Mouse (Mus musculus) MEL-GATA-1-ER (cell line): ENCODE results near the gene Parp8.
A peak's percentile ranks its signal among the peaks of the same experiment; 100 is the strongest.

Source experiments
- DNase-seq: peaks from one replicate; pipeline ENCODE4 v3.0.0-alpha.2; 2012; ENCODE audit warnings: low read depth; ENCODE audit errors: extremely low read depth

Gene Parp8

DNA sequence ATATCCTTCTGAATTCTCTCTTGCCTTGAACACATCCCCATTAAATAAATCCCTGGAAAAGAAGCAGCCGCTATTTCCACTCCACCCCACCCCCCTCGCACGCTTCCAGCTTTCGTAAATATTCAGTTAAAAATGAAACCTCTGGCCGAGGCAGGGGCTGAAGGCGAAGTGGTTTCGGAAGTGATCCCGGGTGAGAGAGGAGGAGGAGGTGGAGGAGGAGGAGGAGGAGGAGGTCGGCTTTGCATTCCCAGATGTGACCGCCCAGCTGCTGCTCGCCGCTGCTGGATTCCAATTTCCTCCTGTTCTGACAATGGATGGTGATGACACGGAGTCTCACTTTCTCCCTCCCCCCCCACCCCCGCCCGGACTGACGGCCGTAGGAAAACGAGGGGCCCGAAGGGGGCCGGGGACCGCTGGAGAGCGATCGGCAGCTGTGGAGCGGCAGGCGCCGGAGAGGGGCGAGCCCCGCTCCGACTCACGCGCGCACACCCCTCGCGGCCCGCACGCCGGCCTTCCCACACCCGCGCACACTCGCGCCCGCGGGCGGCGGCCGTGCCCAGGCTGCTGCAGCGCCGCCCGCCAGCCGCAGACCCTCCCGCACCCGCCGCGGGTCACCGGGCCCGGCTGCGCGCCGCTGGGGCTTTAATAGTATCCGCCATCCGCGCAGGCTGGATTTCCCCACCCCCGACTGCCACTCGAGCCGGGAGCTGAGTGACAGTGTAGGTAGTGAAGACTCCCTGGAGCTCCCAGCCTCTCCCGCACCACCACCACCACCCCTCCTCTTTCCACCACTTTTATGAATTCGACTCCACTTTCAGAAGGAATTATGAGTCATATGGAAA, at the start of gene Parp8:
TSS of gene Parp8 (minus strand) at position 312 of the 842 bp plus-strand sequence.
- no peak for DNase-seq

DNA sequence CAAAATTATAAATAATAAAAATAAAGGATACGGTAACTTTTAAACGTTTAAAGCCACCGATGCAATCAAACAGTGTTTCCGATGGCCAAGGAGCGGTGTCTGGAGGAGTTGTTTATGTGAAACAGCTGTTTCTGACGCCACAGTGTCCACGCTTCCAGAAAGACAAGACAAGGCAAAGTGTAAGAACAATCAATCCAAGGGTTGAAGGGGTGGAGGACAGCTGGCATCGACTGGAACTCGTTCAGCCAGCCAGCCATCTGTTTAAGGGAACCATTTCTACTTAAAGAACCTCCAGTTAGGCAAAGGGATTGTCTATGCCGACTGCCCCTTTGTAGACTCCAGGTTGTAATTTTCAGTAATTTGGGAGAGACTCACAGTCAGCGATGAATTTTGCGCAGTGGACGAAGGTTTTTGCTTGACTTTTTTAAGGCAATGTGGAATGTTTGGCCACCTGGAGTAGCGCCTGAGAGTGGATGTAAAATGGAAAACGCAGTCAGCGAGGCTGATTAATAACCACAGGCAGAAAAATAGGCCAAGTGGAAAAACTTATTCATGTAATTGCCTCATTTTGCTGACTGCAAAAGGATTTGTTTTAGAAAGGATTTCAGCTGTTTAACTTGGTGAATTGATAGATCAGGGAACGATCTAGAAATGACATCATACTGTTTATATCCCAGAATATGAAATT, 37.4 kb upstream of the Parp8 start:
- DNase-seq = no peak

DNA sequence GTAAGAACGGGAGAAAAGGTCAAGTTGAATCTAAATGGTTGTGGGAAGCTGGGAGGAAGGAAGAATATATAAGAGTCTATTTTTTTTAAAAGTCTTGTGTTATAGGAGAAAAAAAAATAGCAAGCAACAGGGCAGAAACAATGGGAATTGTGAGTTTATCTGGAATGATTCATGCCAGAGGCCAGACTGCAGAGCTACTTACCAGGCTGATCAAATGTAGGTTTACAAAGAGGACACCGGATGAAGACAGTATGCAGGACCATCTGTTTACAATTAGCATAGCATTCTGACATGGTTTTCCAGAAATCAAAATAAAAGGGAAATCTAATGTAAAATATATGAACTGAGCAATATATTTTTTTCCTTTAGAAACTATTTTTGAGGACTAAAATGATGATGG, 31.1 kb upstream of the Parp8 start:
- no peak for DNase-seq

DNA sequence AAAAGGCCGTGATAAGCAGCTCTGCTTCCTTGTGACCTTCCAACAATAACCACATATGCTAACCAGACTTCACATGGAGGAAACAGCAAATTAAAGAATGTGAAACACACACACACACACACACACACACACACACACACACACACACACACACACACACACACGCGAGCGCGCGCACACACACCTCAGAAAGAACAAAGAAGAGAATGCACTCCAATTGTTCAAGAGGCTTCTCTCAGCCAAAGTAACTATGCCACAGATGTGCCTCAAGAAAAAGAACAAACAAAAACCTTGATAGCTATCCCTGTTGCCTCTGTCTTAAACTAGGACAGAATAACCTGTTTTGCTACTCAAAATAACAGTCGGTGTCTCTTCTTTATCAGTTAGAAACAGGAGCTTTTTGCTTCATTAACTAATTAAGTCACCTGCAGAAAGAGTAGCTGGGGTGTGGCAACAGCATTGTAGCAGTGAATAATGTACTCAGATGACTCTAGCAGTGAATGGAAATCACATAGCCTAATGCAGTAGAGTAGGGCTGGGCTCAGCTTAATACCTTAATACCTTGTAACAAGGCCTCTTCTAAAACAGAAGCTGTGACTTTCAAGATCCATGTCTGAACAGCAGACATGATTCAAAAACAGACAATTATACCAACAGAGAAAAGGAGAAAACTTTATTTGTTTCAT, 29.6 kb upstream of the Parp8 start:
- DNase-seq = no peak

DNA sequence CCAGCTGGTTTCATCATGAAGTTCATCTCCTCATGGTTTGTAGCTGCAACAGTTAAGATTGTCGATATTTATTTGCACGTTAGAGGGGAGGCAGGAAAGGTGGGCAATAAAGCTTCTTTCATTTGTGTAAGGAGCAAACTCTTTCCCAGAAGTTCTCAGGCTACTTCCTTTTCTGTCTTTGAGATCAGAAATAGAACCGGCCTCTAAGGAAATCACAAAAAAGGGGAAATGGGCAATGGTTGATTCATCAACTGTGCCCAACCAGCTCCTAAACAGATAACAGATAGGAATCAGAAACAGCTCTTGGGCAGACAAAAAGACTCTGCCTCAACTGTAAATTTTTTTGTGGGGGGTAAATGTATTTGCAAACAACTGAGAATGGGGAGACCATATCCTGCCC, 27.4 kb upstream of the Parp8 start:
- no peak for DNase-seq

DNA sequence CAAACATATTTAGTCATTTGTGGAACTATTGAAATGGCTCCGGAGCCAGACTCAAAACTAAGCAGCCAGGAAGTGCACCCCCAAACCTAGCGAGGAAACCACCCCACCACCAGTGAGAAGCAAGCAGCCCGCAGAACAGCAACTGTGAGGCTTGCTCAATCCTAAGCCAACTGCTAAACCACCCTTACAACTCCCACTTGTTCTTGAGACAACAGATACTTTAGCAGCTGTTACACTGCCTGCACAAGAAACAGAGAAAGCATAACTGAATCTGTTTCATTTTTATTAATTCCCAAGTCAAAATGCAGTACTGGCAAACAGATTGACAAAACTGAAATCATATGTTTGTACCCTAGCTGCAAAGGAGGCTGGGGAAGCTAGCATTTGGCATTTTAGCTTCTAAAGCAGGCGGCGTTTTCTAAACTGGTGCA, 23.2 kb upstream of the Parp8 start:
- no peak for DNase-seq

DNA sequence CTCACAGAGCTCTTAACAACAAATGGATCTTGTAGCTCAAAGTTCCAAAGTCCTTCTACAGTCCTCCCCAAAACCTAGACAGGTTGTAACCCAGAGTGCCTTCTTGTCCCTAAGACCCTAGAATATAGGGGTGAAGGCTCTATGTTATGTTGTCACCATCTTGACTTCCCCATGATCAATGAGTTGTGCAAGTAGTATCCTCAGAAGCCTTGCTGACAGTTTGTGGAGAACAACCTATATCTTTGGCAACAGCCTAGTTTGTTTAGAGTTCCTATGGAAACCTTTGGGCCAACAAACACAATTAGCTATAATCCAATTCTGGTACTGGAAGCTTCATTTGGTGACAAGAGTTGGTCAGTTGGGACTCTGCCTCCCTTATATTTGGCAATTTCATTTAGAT, 18.2 kb upstream of the Parp8 start:
- DNase-seq = no peak

DNA sequence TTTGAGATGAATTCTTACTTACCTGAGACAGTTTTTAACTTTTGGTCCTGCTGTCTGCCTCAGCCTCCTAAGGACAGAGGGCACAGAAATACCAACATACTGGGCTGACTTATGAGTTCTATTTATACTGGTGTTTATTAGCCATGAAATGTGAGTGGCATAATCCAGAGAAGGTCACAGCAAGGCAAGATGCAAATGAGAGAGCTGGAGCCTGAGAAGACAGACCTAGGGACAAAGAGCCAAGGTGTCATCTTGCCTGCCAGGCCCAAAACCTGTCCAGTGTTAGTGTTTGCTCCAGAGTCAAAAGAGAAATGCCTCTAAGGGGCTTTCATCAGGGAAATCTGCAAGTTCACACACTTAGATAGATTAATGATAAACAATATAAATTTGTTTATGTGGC, 15.7 kb upstream of the Parp8 start:
- DNase-seq = no peak

DNA sequence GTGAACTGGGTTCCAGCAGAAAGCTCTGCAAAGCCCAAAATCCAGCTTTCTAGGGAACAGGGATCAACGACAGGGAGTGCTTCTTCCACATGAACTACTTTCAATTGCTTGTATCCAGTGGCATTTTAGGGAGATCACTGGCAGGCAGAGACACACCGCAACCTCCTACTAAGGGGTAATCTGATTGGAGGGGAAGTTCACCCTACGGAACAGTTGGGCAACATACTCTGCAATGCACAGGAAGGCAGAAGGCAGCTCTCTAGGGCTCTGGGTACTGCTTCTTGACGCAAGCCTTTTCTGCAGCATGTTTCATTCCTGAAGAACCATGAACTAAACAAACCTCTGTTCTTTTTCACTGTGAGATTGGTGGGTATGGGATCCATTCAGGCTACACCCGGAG, 10.9 kb upstream of the Parp8 start:
- DNase-seq = no peak

DNA sequence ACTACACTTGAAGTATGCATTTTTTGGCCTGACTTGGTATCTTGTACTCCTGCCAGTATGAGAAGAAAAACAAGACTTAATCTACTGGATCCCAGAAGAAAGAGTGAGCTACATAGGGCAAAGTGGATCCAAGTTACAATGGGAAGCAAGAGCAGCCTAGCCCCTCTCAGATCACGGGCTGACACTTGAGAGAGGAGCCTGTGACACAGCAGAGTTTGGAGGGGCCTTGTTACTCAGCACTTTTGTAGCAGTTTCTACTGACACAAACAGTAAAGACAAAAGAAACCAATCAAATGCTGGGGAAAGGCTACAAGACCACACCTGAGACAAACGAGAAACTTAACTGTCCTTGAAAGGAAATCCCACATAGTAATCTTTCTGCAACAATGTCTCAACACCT, 9.8 kb upstream of the Parp8 start:
- no peak for DNase-seq

DNA sequence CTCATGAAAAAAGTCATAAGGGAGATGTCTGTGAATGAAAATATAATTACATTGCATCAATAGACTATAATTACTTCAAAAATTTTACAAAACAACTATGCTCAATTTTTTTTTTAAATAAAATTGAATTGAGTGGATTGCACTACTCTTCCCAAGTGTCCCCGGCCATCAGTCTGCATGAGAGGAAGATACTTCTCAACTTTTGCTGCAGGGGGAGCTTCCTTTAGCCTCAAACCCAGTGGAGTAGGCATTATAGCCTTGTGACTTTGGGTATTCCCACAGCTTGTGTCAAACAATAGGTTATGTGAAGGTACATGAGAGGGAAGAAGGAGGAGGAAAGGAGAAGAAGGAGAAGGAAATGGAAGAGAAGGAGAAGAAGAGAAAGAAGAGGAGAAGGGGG, 9.3 kb upstream of the Parp8 start:
- no peak for DNase-seq

DNA sequence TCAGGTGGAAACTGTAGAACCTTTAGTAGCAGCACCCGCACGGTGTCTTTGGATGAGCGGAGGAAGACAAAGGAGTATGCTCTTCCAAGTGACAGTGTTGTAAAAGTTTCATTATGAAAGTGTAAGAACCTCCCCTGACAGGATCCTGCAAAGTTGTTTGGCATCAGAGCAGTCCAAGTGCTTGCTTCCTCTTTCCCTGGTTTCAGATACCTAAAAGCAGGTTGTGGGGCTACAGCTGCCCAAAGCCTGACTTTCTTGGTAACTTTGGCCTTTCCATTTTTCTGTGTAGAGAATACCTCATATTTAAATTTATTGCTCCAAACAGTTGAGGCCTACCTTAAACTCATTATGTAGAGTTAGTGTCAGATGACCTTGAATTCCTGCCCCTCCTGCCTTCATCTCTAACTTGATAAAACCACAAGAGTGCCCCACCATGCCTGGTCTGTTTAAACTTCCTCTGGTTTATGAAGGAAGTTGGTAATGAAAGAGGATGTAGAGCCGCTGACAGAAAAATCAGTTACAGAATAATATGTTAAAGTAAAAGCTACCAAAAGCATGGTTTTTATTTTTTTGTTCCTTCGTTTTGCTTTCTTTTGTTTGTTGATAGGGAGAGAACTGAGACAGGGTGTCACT, 8.5 kb upstream of the Parp8 start:
- peak; percentile 31 for DNase-seq

DNA sequence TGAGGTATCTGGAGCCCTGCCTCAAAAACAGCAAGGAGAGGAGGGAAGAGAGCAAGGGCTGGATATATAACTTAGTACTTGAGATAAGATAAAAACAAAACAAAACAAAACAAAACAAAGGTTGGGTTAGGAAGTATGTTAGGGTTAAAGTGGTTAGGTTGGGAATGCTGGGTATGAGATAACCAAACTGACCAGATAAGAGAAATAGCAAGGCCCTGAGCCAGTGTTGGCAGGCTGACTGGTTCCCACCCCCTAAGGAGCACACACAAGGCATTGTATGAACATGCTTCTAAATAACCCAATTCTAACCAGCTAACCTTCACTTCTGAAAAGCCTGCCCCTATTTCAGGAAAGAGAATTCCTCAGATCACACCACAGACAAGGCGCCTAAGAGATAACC, 7.1 kb upstream of the Parp8 start:
- DNase-seq = no peak

DNA sequence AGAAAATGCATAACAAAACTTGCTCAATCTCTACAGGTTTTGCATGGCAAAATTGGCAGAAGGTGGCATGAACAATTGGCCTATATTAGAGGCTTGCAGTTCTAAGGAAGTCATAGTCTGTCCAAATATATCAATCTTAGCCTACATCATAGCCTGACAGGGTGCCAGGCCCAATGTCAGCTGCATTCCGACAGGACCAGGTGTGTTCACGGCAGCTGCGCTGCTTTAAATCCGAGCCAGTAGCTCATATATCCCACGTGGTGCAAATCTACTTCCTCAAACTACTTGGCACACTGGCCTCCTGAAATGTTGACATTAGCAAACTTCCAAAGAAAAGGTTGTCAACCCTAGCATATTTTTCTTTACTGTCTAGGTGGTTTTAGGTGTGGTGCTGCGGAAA, 6.2 kb upstream of the Parp8 start:
- DNase-seq = no peak

DNA sequence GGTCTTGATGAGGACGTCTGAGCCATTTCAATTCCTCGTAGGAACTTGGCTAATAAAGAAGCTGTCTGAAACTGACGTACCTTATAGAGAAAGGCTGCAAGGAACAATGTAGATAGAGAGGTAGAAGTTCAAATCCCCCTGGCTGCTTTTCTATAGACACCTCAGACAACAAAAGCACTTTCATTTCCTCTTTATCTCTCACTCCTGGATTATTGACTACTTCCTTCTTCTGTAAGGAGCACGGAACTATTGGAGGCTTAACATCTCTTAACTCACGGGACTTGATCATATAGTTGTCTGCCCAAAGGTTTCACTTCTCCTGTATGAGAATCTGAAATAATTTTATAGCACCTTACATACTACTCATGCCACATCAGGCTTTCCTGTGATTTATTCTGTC, 2.9 kb upstream of the Parp8 start:
- no peak for DNase-seq

DNA sequence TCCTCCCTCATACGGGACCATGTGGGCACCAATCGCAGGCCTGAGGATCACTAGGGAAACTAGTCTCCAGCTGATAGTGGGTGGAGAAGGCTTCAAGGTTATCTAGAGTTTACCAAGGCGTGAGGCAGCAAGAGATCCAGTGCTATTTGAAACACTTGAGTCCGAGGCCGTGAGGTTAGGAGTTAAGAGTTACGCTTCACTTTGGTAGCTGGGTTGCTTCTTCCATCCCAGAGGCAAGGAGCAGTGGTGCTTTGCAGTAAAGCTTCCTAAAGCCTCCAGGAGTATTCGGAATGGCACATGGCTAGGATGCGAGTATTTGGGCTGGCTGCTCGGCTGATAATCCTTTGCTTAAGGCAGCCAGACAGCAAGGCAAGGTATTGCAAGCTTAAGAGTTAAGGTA, 2.0 kb upstream of the Parp8 start:
- DNase-seq = no peak

DNA sequence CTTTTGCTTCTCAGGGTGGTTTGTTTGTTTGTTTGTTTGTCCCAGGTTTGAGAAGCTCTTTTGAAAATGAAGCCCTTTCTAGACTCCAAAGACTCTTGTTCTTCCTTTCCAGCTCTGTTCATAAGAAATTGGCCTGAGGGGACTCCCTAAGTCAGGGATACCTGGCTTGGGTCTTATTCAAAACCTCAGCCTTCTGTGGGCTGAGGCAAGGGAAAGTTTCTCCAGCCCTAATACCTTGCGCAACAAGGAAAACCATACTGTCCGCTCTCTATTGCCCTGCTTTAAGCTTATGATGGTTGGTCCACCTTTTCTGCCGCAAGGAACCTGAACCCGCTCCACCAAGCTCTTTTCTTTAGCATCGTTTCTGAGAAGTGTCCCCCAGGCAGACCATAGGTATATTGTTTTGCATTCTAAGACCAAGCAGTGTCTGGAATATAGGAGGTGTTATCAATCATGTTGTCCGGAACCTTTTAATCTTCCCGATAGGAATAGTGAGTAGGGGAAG, 991 bp upstream of the Parp8 start:
- DNase-seq = no peak

DNA sequence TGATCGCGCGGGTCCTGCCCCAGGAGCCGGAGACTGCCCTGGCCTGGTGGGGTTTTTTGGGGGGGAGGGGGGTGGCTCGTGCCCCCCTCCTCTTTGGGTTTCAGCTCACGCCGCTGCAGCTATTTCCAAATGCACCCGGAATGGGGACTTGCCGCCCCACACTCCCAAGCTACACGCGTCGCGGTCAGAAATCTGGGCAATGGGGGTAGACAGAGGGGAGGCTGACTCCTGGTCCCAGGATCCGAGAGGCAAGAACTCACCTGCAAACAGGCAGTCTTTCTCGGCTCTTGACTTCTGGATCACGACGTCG, 466 bp downstream of the Parp8 start:
- DNase-seq = no peak

DNA sequence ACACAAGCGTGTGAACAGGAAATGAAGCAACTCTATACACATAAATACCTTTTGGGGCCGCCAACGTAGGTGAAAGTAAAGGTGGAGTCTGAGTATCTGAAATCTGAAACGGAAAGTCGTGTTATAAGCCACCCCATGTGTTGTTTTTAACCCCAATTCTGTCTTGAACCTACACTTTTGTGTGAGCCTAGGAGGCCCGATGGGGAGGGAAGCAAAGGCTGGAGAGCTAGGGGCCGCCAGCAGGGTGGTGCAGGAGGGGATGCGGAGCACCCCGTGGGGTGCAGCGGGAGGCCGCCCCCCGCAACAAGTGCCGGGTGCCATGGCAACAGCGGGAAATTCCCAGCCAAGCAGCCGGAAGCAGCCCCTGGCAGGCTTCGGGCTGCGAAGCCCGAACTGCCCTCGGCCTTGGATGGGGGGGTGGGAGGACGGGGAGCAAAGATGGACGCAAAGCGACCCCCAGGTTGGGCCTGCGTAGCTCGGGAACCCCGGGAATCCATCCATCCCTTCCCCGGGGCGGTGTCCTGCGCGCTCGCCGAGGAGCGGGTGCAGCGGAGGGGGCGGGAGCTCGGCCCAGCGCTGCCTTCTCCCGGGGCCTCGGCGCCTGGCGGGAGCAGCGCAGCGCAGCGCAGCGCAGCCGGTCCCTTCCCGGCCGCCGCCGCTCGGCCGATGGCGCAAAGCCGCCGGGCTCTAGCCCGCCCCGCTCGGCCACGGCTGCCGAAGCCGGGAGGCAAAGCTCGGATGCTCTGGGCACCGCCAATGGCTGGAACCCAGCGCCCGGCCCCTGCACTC, 1.0 kb downstream of the Parp8 start:
- DNase-seq = no peak

DNA sequence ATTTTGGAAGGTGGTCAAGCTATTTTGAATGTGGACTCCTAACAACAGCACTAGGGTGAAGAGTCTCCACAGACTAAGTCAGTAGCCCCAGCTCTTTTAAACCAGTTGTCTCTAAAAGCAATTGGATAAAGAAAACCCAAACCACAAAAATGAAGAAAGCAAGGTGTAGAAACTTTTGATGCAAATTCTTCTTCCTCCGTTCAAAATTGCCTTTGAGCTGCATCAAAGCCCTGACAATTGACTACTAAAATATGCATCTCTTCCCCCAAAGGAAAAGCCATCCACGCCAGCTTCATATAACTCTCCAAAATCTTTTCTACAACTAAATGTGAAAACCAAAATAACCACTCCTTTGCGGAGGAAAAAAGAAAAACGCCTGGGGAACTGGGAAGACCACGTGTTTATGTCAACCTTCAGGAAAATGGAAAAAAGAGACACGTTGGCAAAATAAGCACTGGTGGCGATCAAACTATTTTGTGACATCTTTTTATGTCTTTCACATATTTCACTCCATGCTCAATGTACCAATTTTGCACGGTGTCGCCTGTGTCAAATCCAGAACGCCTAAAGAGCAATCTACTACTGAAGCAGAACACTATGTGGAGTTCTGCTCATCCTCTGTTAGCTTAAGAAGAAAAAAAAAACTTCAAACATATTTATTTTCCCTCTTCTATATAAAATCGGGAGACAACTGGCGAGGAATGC, 1.8 kb downstream of the Parp8 start:
- no peak for DNase-seq

DNA sequence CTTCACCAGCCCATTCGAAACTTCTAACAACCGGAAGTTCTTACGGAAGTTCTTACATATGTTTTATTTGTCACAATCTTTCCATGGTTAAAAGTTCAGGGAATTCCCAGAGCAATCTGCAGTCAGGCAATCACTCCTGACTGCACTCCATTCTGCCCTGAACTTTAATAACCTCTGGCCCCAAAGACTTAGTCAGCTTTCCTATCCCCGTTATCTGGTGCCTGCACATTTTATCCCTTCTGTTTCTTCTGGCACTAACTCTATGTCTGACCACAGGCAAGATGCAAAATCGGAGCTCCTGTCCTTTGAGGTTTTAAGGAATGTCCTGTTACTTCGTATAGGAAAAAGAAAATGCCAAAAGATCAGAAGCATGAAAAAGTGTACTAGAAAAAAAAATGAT, 4.7 kb downstream of the Parp8 start:
- no peak for DNase-seq
